Mouse (Mus musculus) limb, embryonic 12.5 days (tissue): ENCODE results near the gene Pop5. TPM values are rescaled to one million over a fixed set of nuclear protein-coding genes. Genes with fewer than 3 reads are reported as not detected.

Experiments used
- ATAC-seq: fragments of 200-750 bp; cut with Nextera tagmentation; 2 replicates; pipeline ENCODE4 v1.8.0; 2017; ENCODE audit warnings: low read depth, moderate TSS enrichment; ENCODE audit not compliant: insufficient number of reproducible peaks, insufficient read depth, low FRiP score, low TSS enrichment
- H3K27ac ChIP-seq: fragments of 300-500 bp; sonication (generic); 2 replicates; pipeline ENCODE4 v1.5.1; 2016; ENCODE audit warnings: mild to moderate bottlenecking, moderate library complexity
- H3K27me3 ChIP-seq: fragments of 300-500 bp; sonication (generic); 2 replicates; pipeline ENCODE4 v1.6.1; 2016; ENCODE audit warnings: mild to moderate bottlenecking, moderate library complexity
- H3K36me3 ChIP-seq: fragments of 300-500 bp; sonication (generic); 2 replicates; pipeline ENCODE4 v1.6.1; 2016; ENCODE audit warnings: mild to moderate bottlenecking, moderate library complexity
- H3K4me1 ChIP-seq: fragments of 300-500 bp; sonication (generic); replicated peaks from 2 replicates; pipeline ENCODE4 v1.6.1; 2016
- H3K4me2 ChIP-seq: fragments of 300-500 bp; sonication (generic); 2 replicates; pipeline ENCODE4 v1.6.1; 2016; ENCODE audit warnings: mild to moderate bottlenecking, moderate library complexity
- H3K4me3 ChIP-seq: fragments of 300-500 bp; sonication (generic); replicated peaks from 2 replicates; pipeline ENCODE4 v1.5.1; 2016; ENCODE audit warnings: mild to moderate bottlenecking
- H3K9ac ChIP-seq: fragments of 300-500 bp; sonication (generic); replicated peaks from 2 replicates; pipeline ENCODE4 v1.6.1; 2016; ENCODE audit warnings: mild to moderate bottlenecking, moderate library complexity
- H3K9me3 ChIP-seq: fragments of 300-500 bp; sonication (generic); 2 replicates; pipeline ENCODE4 v1.6.1; 2016; ENCODE audit warnings: mild to moderate bottlenecking, moderate library complexity
- WGBS: fragments of 180-500 bp; shearing (Covaris S2); methylation state at CpG from one replicate; pipeline ENCODE4 v1.1.7; 2016; 5-methylcytosine and 5-hydroxymethylcytosine counted together
- polyA plus RNA-seq: library from polyadenylated mRNA; unstranded; fragments of >200 nt; fragmentation: Nextera tagmentation; extraction: Ambion mirVana; gene quantifications from 2 replicates; pipeline ENCODE4 v1.2.1, GENCODE M21; 2016

The Pop5 gene
- polyA plus RNA-seq, 1 experiment from 2014 or later = 104 TPM

GRCm38 (mm10) chr5:115278053-115278452 is 42.4 kb downstream of the Pop5 start:
- Histone ChIP-seq H3K4me2 (no peak overlapping the region), H3K27ac (no peak overlapping the region), H3K9me3 (no peaks in the 10 kb centered on the region), H3K9ac (no peak overlapping the region), H3K4me3 (no peak overlapping the region), H3K4me1 (peaks cover 5% of the 10 kb centered on the region), H3K36me3 (peaks cover 1% of the 10 kb centered on the region; the same call in 1 of the 2 replicates), H3K27me3 (no peaks in the 10 kb centered on the region)
- 77% methylated on average over 1 of the region's 1 CpGs for WGBS
- no peak for ATAC-seq

GRCm38 (mm10) chr5:115278785-115279184 is 43.1 kb downstream of the Pop5 start:
- no peak for ATAC-seq
- Histone ChIP-seq H3K9me3 (no peaks in the 10 kb centered on the region), H3K27ac (no peak overlapping the region), H3K9ac (no peak overlapping the region), H3K4me1 (peaks cover 5% of the 10 kb centered on the region), H3K4me3 (no peak overlapping the region), H3K27me3 (no peaks in the 10 kb centered on the region), H3K4me2 (no peak overlapping the region), H3K36me3 (peaks cover 9% of the 10 kb centered on the region)
- 60% methylated on average over 2 of the region's 2 CpGs for WGBS

GRCm38 (mm10) chr5:115279226-115280049 is 43.8 kb downstream of the Pop5 start, which contains the start of gene Coq5:
Coq5 (plus strand) TSS chr5:115279666.
- Histone ChIP-seq H3K4me1 (peaks cover 5% of the 10 kb centered on the region), H3K4me2 (peak within 1 kb of the TSS; percentile 92), H3K27ac (0 out of 2 replicates have a peak within 1 kb of the TSS, but pooled peaks have one; percentile 7), H3K9ac (peak within 1 kb of the TSS; percentile 75), H3K36me3 (peaks cover 15% of the 10 kb centered on the region), H3K9me3 (no peaks in the 10 kb centered on the region), H3K27me3 (no peaks in the 10 kb centered on the region), H3K4me3 (peak within 1 kb of the TSS; percentile 85)
- peak; percentile 74 for ATAC-seq
- 4% methylated on average over 45 of the region's 45 CpGs for WGBS

- H3K4me1 ChIP-seq = peaks cover 5% of the 10 kb centered on the region
- H3K27me3 ChIP-seq = no peaks in the 10 kb centered on the region
- H3K27ac ChIP-seq = 0 out of 2 replicates have a peak overlapping the region, but pooled peaks have one; percentile 7
- peaks cover 21% of the 10 kb centered on the region for H3K36me3 ChIP-seq
- WGBS = 5% methylated on average over 17 of the region's 17 CpGs
- H3K4me3 ChIP-seq = peak overlapping the region; percentile 85
- no peaks in the 10 kb centered on the region for H3K9me3 ChIP-seq
- no peak for ATAC-seq
- H3K9ac ChIP-seq = peak overlapping the region; percentile 75
- peak overlapping the region; percentile 92 for H3K4me2 ChIP-seq
Measured at GRCm38 (mm10) chr5:115280050-115280687, 44.5 kb downstream of the Pop5 start.

GRCm38 (mm10) chr5:115284735-115285134 is 49.1 kb downstream of the Pop5 start:
- H3K4me3 ChIP-seq = no peak overlapping the region
- no peak overlapping the region for H3K27ac ChIP-seq
- peaks cover 5% of the 10 kb centered on the region for H3K4me1 ChIP-seq
- peaks cover 54% of the 10 kb centered on the region for H3K36me3 ChIP-seq
- WGBS = 92% methylated on average over 3 of the region's 3 CpGs
- H3K9ac ChIP-seq = no peak overlapping the region
- no peak for ATAC-seq
- H3K27me3 ChIP-seq = no peaks in the 10 kb centered on the region
- H3K9me3 ChIP-seq = no peaks in the 10 kb centered on the region
- H3K4me2 ChIP-seq = no peak overlapping the region

- no peak overlapping the region for H3K4me2 ChIP-seq
- WGBS = 88% methylated on average over 8 of the region's 8 CpGs
- H3K4me1 ChIP-seq = peaks cover 18% of the 10 kb centered on the region
- no peak overlapping the region for H3K27ac ChIP-seq
- no peak for ATAC-seq
- peaks cover 92% of the 10 kb centered on the region for H3K36me3 ChIP-seq
- no peaks in the 10 kb centered on the region for H3K27me3 ChIP-seq
- no peak overlapping the region for H3K9ac ChIP-seq
- no peak overlapping the region for H3K4me3 ChIP-seq
- no peaks in the 10 kb centered on the region for H3K9me3 ChIP-seq
Measured at GRCm38 (mm10) chr5:115294173-115294572, 58.5 kb downstream of the Pop5 start.

Other genes starting within 250 kb of the Pop5 start
- 17.3 and 36.9 TPM in 2 replicates for gene Sppl3, start 224.7 kb upstream of the Pop5 start, polyA plus RNA-seq
- 36.3 and 38.8 TPM in 2 replicates for gene Gm10401, start 137.5 kb upstream of the Pop5 start, polyA plus RNA-seq
- 65.2 and 69.5 TPM in 2 replicates for gene Acads, start 116.5 kb upstream of the Pop5 start, polyA plus RNA-seq
- 61.7 and 62.6 TPM in 2 replicates for gene Unc119b, start 100.9 kb upstream of the Pop5 start, polyA plus RNA-seq
- 76.6 and 89.6 TPM in 2 replicates for gene Mlec, start 77.7 kb upstream of the Pop5 start, polyA plus RNA-seq
- 1.1 and 1.3 TPM in 2 replicates for gene Cabp1, start 41.5 kb upstream of the Pop5 start, polyA plus RNA-seq
- gene Rnf10, start 37.1 kb downstream of the Pop5 start, polyA plus RNA-seq = 174 and 184 TPM in 2 replicates
- 39.0 and 44.0 TPM in 2 replicates for gene Coq5, start 43.8 kb downstream of the Pop5 start, polyA plus RNA-seq
- gene Dynll1, start 65.2 kb downstream of the Pop5 start, polyA plus RNA-seq = 1,818 and 1,898 TPM in 2 replicates
- gene Srsf9, start 91.3 kb downstream of the Pop5 start, polyA plus RNA-seq = 444 and 480 TPM in 2 replicates
- 27.3 and 30.6 TPM in 2 replicates for gene Gatc, start 105.3 kb downstream of the Pop5 start, polyA plus RNA-seq
- gene Triap1, start 105.4 kb downstream of the Pop5 start, polyA plus RNA-seq = 65.4 and 67.0 TPM in 2 replicates
- 668 and 680 TPM in 2 replicates for gene Cox6a1, start 113.1 kb downstream of the Pop5 start, polyA plus RNA-seq
- 29.4 and 29.5 TPM in 2 replicates for gene Msi1, start 193.8 kb downstream of the Pop5 start, polyA plus RNA-seq
- not detected in 2 replicates for gene Pla2g1b, start 230.4 kb downstream of the Pop5 start, polyA plus RNA-seq
- 21.9 and 24.9 TPM in 2 replicates for gene Sirt4, start 248.9 kb downstream of the Pop5 start, polyA plus RNA-seq